Mouse (Mus musculus): ENCODE data around the gene Hoxa3. TPM values are rescaled to one million over a fixed set of nuclear protein-coding genes. Genes with fewer than 3 reads are reported as not detected.

Hoxa3 gene
- polyA plus RNA-seq, 1 experiment: 12.8 TPM

DNA sequence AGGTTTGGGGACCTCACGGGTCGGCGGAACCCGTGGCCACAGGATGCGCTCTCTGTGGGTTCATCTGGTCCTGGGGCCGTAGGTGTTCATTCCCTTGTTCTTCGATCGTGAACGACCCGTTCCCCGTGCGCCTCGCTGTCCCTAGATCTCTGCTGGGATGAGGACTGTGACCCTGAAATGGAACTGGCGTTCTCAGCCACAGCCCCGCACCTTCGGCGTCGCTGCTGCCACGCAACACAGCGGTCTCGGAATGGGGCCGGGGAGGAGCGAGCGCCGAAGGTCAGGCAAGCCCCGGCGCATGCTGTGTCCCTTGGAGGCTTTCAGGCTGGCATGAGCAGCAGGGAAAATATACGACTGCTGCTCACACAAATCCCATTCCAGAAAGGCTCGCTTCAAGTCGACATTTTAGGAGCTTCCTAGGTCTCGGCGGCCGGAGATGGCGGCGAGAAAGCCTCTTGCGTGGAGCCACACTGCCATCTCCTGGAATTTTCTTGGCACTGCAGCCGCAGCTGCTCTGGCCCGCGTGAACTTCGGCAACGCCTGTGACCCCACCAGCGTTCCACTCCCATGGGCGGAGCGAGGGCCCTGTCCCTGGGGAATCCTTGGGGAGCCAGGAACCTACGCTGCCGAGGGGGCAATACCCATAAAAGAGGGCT is 8.3 kb upstream of the Hoxa3 start, which contains the start of gene Hoxa7:
Gene Hoxa7, minus strand, starts transcription at position 518 of the 656 bp plus-strand sequence.
- 0 out of 2 replicates have a peak, but pooled peaks have one; percentile 22 for TF ChIP-seq POLR2A (IDR thresholded peaks at IDR 0.05; ENCODE audit: borderline replicate concordance, extremely low read depth, low read depth, low read length)
- peak; percentile 82 for TF ChIP-seq CTCF (IDR thresholded peaks at IDR 0.05; ENCODE audit: insufficient read depth, low read length)
- peak; percentile 86 for DNase-seq
- 3% methylated on average over 46 of the region's 46 CpGs for WGBS
- H3K4me3 ChIP-seq (replicated peaks; ENCODE audit: extremely low read depth, low read depth, low read length): peak within 1 kb of the TSS; percentile 82
- peaks cover 3% of the 10 kb centered on the region; the same call in 1 of the 2 replicates for H3K4me1 ChIP-seq (ENCODE audit: control insufficient read depth, insufficient read depth, low read length)

DNA sequence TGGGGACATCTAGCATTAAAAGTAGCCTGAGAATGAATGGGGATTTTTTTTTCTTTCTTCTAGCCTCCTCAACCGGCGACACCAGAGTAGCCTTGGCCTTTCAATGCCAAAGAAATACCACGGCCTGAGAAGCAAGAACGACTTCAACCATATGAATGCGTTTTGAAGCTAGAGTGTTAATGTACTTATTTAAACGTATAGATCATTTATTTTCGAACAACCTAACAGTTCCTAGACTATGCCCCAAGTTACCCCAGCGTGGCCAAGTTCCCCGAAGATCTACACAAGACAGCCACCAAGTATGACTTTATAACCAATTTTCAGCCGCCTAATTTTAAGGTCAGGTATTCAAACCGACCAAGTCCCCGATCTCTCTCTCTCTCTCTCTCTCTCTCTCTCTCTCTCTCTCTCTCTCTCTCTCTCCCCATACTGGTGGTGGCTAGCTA is 7.8 kb upstream of the Hoxa3 start:
- WGBS: 40% methylated on average over 12 of the region's 12 CpGs
- Histone ChIP-seq H3K4me3 (replicated peaks; ENCODE audit: extremely low read depth, low read depth, low read length) (peak overlapping the region; percentile 82), H3K4me1 (ENCODE audit: control insufficient read depth, insufficient read depth, low read length) (peaks cover 3% of the 10 kb centered on the region; the same call in 1 of the 2 replicates)
- DNase-seq: no peak
- TF ChIP-seq POLR2A (IDR thresholded peaks at IDR 0.05; ENCODE audit: borderline replicate concordance, extremely low read depth, low read depth, low read length) (no peak), CTCF (IDR thresholded peaks at IDR 0.05; ENCODE audit: insufficient read depth, low read length) (no peak)

DNA sequence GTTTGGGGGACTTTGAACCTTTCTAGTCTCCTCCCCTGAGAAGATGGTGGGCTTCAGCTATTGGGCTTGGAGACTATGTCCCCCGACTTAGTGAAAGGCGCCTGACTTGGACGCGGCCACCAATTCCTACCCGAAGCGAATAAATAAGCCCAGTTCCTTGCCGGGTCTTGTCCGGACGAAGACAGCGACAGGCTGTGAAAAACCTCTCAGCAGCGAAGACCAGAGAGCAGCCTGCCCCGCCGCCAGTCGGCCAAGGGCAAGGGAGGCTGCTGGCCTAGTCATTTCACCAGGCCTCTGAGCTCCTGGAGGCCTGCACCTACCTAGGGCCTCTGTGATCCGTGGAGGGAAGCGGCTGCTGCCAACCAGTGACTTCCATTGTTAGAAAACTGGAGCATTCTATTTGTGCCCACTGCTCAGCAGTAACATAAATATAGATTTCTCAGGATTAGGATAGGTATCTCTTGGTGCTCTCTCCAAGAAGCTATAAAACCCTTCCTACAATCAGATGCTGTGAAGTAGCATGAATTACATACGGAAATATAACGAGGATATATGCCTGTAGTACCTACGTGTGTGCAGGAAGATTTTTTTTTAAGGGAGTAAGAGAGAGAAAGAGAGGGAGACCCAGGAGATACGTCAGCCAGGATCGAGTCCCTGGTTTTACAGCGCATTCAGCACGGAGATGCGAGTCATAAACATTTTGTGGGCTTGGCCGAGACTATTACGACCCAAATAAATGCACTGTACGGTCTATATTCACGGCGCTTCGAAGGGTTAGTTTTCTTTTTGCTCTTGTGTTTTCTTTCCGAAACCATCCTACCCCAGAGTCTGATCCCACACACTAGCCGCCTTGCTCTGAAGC is 7.1 kb upstream of the Hoxa3 start:
- no peak overlapping the region for H3K4me3 ChIP-seq (replicated peaks; ENCODE audit: extremely low read depth, low read depth, low read length)
- TF ChIP-seq CTCF (IDR thresholded peaks at IDR 0.05; ENCODE audit: insufficient read depth, low read length) (no peak), POLR2A (IDR thresholded peaks at IDR 0.05; ENCODE audit: borderline replicate concordance, extremely low read depth, low read depth, low read length) (no peak)
- H3K4me1 ChIP-seq (ENCODE audit: control insufficient read depth, insufficient read depth, low read length): peaks cover 3% of the 10 kb centered on the region; the same call in 1 of the 2 replicates
- 64% methylated on average over 32 of the region's 32 CpGs for WGBS
- DNase-seq: no peak

DNA sequence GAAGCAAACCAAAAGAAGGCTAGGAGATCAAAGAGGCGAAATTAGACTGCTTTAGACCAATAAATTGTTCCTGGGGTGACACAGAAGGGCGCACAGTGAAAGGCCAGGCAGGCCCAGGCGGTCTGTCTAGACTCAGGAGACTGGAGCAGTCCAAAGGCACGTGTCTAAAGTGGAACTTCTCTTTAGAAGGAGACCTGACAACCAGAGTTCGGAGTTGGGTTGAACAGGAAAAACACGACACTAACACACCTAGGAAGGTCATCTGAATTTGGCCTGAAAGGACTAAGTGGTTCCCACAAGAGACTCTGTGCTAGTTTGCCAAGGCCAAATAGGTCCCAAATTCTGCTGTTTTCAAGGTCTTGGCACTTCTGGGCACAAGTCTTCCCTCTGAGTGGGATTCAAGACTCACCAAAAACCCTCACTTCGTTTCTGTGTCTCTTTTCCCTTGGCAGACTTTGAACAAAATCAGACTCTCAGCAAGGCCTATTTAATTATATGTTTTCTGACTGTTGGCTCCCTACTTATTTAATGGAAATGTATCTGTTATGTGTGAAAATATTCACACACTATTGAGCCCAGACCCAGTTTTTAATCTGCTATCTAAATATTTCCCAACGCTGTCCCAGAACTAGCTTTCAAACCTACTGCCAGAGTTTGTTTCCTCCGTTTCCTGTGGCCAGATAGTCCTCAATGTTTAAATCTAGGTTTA is 6.3 kb upstream of the Hoxa3 start:
- DNase-seq: no peak
- TF ChIP-seq CTCF (IDR thresholded peaks at IDR 0.05; ENCODE audit: insufficient read depth, low read length) (no peak), POLR2A (IDR thresholded peaks at IDR 0.05; ENCODE audit: borderline replicate concordance, extremely low read depth, low read depth, low read length) (no peak)
- 74% methylated on average over 9 of the region's 9 CpGs for WGBS
- Histone ChIP-seq H3K4me1 (ENCODE audit: control insufficient read depth, insufficient read depth, low read length) (peaks cover 3% of the 10 kb centered on the region; the same call in 1 of the 2 replicates), H3K4me3 (replicated peaks; ENCODE audit: extremely low read depth, low read depth, low read length) (no peak overlapping the region)

DNA sequence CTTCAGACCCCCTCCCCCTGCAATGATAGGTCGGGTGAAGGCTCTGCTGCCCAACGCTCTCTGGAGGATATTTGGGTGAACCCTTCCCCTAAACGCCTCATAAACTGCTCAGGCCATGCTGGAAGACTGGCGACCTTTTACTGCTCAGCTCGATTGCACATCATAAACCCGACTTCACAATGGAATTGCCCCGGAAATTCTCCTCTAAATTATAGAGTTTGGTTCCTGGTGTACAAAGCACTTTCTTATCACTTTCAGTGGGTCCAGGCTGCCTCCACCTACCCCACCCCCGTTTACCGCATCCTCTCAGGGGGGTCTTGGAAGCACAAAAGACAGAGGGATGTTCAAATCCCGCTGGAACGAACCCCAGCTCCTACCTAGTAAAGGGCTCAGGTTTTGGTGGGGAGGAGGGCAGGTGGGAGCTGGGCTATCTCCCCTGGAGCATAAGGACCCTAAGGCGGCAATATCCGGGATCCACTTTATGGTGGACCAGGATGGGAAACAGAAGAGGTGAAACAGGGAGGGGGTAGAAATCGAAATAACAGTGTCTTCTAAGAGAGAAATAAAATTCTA is 5.6 kb upstream of the Hoxa3 start:
- TF ChIP-seq POLR2A (IDR thresholded peaks at IDR 0.05; ENCODE audit: borderline replicate concordance, extremely low read depth, low read depth, low read length) (no peak), CTCF (IDR thresholded peaks at IDR 0.05; ENCODE audit: insufficient read depth, low read length) (no peak)
- H3K4me3 ChIP-seq (replicated peaks; ENCODE audit: extremely low read depth, low read depth, low read length): no peak overlapping the region
- H3K4me1 ChIP-seq (ENCODE audit: control insufficient read depth, insufficient read depth, low read length): peaks cover 3% of the 10 kb centered on the region; the same call in 1 of the 2 replicates
- 44% methylated on average over 14 of the region's 14 CpGs for WGBS
- no peak for DNase-seq

- peaks cover 6% of the 10 kb centered on the region; the same call in 1 of the 2 replicates for H3K4me1 ChIP-seq (ENCODE audit: control insufficient read depth, insufficient read depth, low read length)
- WGBS: 19% methylated on average over 23 of the region's 23 CpGs
- TF ChIP-seq CTCF (IDR thresholded peaks at IDR 0.05; ENCODE audit: insufficient read depth, low read length): no peak
- no peak overlapping the region for H3K4me3 ChIP-seq (replicated peaks; ENCODE audit: extremely low read depth, low read depth, low read length)
- DNase-seq: no peak
Observed at GRCm38 (mm10) chr6:52217895-52218642, 4.9 kb upstream of the Hoxa3 start.

GRCm38 (mm10) chr6:52217459-52217768 is 4.3 kb upstream of the Hoxa3 start:
- WGBS: 1% methylated on average over 25 of the region's 25 CpGs
- no peak for DNase-seq
- H3K4me3 ChIP-seq (replicated peaks; ENCODE audit: extremely low read depth, low read depth, low read length): peak overlapping the region; percentile 54
- H3K4me1 ChIP-seq (ENCODE audit: control insufficient read depth, insufficient read depth, low read length): peaks cover 12% of the 10 kb centered on the region; the same call in 1 of the 2 replicates
- TF ChIP-seq CTCF (IDR thresholded peaks at IDR 0.05; ENCODE audit: insufficient read depth, low read length) (no peak), POLR2A (IDR thresholded peaks at IDR 0.05; ENCODE audit: borderline replicate concordance, extremely low read depth, low read depth, low read length) (no peak)

- Histone ChIP-seq H3K4me1 (ENCODE audit: control insufficient read depth, insufficient read depth, low read length) (peaks cover 14% of the 10 kb centered on the region), H3K4me3 (replicated peaks; ENCODE audit: extremely low read depth, low read depth, low read length) (peak overlapping the region; percentile 54)
- TF ChIP-seq POLR2A (IDR thresholded peaks at IDR 0.05; ENCODE audit: borderline replicate concordance, extremely low read depth, low read depth, low read length): no peak
- no peak for TF ChIP-seq CTCF (IDR thresholded peaks at IDR 0.05; ENCODE audit: insufficient read depth, low read length)
- no peak for DNase-seq
- WGBS: 4% methylated on average over 60 of the region's 60 CpGs
Observed at GRCm38 (mm10) chr6:52216691-52217458, 3.7 kb upstream of the Hoxa3 start.

All from lung, adult 2 months (tissue).